Mouse (Mus musculus) ovary, postnatal 10 days (tissue): ENCODE results near the gene Rhox4e.
"Not testable (repeated sequence)": the region's sequence is repeated elsewhere in the genome, so short reads cannot be mapped to it uniquely, and the experiment has no call there.

Source experiments
- DNase-seq: peaks from one replicate; pipeline ENCODE4 v3.0.0; 2022; ENCODE audit warnings: low spot score

Gene Rhox4e

DNA sequence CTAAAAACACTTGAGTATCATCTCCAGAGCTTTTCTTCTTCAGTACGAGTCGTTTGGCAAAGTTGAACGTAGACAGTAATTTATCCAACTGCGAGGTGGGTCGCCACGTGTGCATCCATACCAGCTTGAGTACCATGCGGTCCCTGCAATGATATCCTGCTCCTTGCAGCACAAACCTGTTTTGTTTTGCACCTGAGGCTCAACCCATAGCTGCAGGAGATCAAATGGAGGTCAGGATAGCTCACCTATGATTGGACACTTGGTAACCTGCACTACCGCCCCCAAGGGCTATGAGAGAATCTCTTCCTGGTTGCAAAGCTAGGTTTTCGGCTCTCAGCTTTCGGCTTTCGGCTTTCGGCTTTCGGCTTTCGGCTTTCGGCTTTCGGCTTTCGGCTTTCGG is at the start of gene Rhox4e:
Gene Rhox4e (plus strand): TSS at position 301 of the 400 bp plus-strand sequence.
- not testable (repeated sequence) for DNase-seq

DNA sequence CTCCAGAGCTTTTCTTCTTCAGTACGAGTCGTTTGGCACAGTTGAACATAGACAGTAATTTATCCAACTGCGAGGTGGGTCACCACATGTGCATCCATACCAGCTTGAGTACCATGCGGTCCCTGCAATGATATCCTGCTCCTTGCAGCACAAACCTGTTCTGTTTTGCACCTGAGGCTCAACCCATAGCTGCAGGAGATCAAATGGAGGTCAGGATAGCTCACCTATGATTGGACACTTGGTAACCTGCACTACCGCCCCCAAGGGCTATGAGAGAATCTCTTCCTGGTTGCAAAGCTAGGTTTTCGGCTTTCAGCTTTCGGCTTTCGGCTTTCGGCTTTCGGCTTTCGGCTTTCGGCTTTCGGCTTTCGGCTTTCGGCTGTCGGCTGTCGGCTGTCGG is 43.2 kb upstream of the Rhox4e start, which contains the start of gene Rhox4d:
Gene Rhox4d (plus strand): TSS at position 301 of the 400 bp plus-strand sequence.
- DNase-seq = not testable (repeated sequence)

DNA sequence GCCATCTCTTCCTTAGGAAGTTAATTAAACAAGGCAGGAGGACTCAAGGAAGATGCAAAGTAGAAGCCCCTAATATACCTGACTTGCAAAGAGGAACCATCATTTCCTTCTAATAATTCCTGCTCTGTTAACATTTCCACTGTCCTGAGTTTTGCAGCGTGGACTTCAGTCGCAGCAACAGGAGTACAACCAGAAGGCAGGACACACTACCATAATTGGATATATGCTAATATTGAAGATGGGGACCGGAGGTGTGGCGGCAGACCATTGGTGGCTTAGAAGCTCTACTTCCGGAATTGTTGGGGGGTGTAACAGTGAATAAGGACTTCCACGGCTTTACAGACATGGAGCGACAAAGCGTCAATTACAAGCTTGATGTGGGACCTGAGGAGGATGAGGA is 27.1 kb upstream of the Rhox4e start, which contains the start of gene Rhox2e:
Gene Rhox2e (plus strand): TSS at position 301 of the 400 bp plus-strand sequence.
- not testable (repeated sequence) for DNase-seq

DNA sequence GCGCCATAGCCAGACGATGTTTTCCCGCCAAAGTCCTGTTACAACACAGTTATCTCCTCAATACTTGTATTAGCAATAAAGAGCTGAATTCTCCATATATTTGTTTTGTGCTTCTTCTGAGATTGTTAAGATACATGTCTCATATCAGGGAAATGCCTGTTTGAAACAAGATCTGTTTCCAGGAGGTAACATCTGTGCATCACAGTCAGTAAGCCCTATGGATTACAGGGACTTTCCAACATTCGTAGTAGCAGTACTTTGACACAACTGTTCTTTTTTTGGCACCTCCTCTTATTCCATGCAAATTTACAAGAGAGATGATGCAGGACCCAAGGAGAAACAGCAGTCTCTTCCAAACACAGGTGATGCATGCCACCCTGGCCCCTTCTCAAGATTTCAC is 15.5 kb upstream of the Rhox4e start, which contains the start of gene Rhox3e:
Gene Rhox3e (plus strand): TSS at position 301 of the 400 bp plus-strand sequence.
- DNase-seq = not testable (repeated sequence)

DNA sequence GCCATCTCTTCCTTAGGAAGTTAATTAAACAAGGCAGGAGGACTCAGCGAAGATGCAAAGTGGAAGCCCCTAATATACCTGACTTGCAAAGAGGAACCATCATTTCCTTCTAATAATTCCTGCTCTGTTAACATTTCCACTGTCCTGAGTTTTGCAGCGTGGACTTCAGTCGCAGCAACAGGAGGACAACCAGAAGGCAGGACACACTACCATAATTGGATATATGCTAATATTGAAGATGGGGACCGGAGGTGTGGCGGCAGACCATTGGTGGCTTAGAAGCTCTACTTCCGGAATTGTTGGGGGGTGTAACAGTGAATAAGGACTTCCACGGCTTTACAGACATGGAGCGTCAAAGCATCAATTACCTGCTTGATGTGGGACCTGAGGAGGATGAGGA is 13.9 kb downstream of the Rhox4e start, which contains the start of gene Rhox2f:
Gene Rhox2f (plus strand): TSS at position 301 of the 400 bp plus-strand sequence.
- not testable (repeated sequence) for DNase-seq

DNA sequence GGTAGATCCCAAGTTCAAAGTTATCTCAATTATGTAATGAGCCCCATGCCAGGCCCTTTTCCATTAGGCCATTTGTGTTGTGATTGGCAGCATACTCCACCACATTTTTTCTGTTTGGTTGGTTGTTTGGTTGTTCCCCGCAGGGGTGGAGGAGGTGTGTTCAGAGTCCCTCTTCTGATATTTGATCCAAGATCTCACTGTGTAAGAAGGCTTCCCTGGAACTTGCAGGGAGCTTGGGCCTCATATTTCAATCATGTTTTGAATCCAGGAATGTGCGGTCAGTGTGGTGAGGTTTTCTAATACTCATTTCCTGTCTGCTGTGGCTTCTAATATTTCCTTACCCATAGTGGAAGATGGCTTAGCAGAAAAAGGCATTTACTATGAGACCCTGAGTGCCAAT is 15.4 kb downstream of the Rhox4e start:
- DNase-seq = not testable (repeated sequence)

DNA sequence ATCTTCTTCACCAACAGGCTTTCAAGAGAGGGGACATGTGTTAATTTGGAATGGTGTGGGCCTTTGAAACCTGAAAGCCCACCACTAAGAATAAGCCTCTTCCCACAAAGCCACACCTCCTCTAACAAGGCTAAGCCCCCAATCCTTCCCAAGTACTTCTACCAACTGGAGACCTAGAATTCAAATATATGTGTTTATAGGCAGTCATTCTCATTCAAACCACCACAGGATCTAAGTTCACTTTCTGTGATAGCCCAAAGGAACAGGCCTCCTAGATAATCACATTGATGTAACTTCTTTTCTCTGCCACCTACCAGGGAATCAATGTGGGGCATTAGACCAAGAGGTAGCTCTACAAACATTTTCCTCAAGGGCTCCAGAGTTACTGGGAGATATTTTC is 23.5 kb downstream of the Rhox4e start, which contains the start of gene Rhox3f:
Gene Rhox3f (plus strand): TSS at position 301 of the 400 bp plus-strand sequence.
- not testable (repeated sequence) for DNase-seq

DNA sequence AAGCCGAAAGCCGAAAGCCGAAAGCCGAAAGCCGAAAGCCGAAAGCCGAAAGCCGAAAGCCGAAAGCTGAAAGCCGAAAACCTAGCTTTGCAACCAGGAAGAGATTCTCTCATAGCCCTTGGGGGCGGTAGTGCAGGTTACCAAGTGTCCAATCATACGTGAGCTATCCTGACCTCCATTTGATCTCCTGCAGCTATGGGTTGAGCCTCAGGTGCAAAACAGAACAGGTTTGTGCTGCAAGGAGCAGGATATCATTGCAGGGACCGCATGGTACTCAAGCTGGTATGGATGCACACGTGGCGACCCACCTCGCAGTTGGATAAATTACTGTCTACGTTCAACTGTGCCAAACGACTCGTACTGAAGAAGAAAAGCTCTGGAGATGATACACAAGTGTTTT is 50.4 kb downstream of the Rhox4e start, which contains the start of gene Rhox4f:
Gene Rhox4f (minus strand): TSS at position 101 of the 400 bp plus-strand sequence.
- not testable (repeated sequence) for DNase-seq
